Mouse (Mus musculus) erythroid progenitor cell, adult 5-6 weeks (primary cell): Measurements from ENCODE around the gene Lypd4. TPM values are rescaled to one million over a fixed set of nuclear protein-coding genes. Genes with fewer than 3 reads are reported as not detected.
A peak's percentile ranks its signal among the peaks of the same experiment; 100 is the strongest.
"Not testable (repeated sequence)": the region's sequence is repeated elsewhere in the genome, so short reads cannot be mapped to it uniquely, and the experiment has no call there.

ENCODE experiments used
- ATAC-seq: replicated peaks from 2 replicates; pipeline ENCODE4 v1.8.0; 2016; ENCODE audit warnings: moderate number of reproducible peaks, mild to moderate bottlenecking, moderate TSS enrichment, inconsistent platforms; ENCODE audit not compliant: poor library complexity, low FRiP score, severe bottlenecking
- total RNA-seq, 2 experiments: library from RNA; stranded (forward) in 1 of 2; stranded (reverse) in 1 of 2; fragments of 150-400 nt in 1 of 2; fragments of 186-747, 209-891 nt in 1 of 2; gene quantifications; 2 replicates each; pipeline versions ENCODE4 v1.2.3 to v1.2.4; 2015 to 2017; ENCODE audit warnings: low replicate concordance in 2 of 2

Lypd4 gene
- total RNA-seq (2015; ENCODE audit: low replicate concordance) = not detected in 2 replicates
- not detected in 2 replicates for total RNA-seq (2017; ENCODE audit: low replicate concordance)

DNA sequence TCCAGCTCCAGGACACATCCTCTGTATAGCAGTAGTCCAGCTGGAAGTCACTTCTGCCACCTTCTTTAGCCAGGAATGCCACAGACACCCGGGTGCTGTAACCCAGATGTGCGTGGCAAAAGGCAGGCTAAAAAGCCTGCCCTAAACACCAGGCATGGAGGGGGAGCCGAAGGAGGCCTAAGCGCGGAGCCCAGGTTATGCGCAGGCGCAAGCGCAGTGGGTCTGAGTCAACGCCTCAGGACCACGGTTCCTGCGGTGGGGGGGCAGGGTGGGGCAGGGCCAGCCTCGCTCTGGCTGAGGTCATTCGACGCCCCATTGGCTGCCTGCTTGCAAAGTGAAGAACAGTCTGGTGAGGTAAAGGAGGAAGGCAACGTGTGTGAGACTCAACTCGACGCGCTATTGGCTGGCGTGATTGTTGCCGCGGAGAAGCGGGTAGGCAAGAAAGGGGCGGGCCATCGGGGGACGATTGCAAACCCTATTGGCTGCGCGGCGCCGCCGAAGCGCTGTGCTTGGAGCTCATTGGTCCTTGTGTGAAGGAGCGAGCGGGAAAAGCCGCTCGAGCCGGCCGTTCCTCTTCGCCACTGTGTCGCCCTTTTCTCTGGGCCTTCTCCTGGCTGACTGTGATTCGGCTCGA is at the start of gene Lypd4, which contains the start of gene Dmrtc2:
Gene Lypd4, minus strand, starts transcription at position 410 of the 634 bp plus-strand sequence.
Gene Dmrtc2, plus strand, starts transcription at position 526 of the 634 bp plus-strand sequence.
- no peak; the same call in 1 of the 2 replicates for ATAC-seq

DNA sequence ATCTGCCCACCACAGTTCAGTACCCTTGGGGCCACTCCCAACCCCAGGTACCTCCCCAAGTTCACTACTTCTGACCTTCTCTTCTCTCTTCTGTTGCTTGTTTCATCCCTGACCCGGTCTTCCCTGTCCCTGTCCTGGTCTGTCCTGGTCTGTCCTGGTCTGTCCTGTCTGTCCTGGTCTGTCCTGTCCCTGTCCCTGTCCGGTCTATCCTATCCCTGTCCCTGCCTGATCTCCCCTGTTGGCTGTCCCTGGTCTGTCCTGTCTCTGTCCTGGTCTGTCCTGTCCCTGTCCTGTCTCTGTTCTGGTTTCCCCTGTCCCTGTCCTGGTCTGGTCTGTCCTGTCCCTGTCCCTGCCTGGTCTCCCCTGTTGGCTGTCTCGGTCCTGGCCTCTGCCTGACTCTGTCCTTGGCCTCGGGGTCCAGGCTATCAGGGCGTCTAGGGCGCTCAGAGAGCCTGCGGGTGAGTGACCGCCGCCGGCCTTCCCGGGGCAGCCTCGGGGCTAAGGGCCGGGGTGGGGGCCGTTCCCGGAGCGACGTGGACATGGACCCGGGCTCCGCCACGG is 49.1 kb upstream of the Lypd4 start:
- 0 out of 2 replicates have a peak, but pooled peaks have one; percentile 22 for ATAC-seq

DNA sequence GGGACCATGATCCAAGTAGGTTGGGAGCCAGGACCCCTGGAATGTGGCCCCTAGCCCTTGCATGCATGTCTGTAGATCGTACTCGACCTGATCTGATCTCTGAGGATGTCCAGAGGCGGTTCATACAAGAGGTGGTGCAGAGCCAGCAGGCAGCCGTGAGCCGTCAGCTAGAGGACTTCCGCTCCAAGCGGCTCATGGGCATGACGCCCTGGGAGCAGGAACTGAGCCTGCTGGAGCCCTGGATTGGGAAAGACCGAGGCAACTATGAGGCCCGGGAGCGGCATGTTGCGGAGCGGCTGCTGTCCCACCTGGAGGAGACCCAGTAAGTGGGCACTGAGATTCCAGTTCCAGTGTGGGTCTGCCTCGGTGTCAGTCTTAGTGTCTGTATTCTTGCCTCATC is 42.7 kb upstream of the Lypd4 start:
- no peak for ATAC-seq

DNA sequence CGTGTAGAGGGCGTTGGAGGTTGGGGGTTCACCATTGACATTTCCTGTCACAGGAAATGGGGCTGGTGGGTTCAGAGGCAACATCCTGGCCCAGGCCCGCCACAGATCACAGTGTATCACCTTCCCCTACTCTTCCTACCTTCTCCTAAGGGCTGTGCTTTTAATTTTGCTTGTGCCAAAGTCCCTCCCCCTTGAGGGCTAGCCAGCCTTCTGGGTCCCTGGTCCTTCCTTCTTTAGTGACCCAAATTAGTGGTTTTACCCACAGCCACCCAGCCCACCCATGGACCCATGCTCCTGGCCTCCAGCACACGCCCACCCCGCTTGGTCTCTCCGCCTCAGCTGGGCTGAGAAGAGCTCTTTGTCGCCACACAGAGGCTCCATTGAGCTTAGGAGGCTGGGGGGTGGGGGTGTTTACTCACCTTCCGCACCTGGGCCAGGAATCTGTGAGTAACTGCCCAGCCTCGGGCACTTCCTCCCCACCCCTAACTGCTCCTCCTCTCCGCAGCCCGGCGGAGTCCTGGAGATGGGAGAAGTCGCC is 37.5 kb upstream of the Lypd4 start:
- no peak for ATAC-seq

DNA sequence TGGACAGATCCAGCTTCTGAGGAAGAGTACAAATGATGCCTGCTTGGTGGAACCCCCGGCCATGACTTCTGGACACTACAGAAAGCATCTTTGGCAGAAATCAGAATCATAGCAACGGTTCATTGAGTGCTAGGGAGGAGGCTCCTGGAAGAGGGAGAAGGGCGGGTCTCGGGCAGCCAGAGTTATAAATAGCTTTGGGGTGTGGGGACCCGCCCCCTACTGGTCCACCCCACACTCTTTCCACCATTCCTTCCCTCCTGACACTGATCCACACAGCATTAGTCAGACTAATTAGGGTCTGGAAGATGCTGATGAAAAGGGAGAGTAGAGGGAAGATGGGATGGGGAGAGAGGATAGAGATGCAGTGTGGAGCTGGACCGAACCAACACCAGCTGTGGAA is 36.8 kb upstream of the Lypd4 start:
- ATAC-seq = no peak

DNA sequence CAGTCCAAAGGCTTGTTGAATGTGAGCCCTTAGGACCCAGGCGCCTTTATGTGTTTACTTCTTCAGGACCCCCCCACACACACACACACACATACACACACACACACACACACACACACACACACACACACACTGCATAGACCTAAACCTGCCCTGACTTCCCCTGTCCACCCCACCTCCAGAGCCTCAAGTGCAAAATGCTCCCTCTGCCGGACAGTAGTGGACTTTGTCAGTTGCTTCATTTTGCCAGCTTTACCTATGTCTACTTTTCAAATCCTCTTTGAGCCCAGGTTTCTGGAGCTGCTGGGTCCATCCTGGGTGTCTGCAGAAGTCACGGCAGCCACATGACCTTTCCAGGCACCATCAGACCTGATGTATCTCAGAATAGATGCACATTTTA is 35.2 kb upstream of the Lypd4 start:
- peak; percentile 68 for ATAC-seq

DNA sequence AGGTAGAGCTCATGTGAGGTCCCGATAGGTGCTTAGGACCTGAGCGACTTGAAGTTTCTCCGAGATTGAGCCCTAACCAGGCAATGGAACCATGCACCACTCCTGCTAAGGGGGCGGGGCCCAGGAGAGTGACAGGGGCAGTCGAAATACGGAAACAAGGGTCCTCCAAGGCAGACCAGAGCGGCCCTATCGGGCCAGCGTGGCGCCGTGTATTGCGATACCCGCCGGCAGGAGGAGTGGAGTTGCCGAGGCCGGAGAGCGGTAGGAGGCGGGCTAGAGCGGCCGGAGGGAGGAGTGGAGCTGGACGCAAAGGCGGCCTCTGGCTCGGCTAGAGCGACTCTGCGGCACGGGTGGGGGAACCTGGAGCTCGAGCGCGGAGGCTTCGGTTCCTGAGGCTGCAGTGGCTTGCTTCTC is 34.3 kb upstream of the Lypd4 start:
- ATAC-seq = peak; percentile 88

DNA sequence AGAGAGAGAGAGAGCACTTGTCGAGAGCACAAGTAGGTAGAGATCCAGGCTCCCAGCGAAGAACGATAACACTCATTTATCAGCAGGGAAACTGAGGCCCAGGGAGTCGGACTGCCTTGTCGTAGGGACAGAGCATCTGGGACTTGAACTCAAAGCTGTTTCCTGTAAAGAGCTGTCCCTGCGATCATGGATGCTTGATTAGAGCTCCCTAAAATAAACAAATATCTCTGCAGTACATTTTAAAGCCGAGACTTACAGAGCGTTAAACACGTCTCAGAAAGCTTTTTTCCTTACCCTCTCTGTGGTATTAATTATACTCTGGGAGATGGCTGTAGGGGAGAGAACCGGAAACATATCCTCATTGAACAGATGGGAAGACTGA is 33.7 kb upstream of the Lypd4 start:
- no peak for ATAC-seq

DNA sequence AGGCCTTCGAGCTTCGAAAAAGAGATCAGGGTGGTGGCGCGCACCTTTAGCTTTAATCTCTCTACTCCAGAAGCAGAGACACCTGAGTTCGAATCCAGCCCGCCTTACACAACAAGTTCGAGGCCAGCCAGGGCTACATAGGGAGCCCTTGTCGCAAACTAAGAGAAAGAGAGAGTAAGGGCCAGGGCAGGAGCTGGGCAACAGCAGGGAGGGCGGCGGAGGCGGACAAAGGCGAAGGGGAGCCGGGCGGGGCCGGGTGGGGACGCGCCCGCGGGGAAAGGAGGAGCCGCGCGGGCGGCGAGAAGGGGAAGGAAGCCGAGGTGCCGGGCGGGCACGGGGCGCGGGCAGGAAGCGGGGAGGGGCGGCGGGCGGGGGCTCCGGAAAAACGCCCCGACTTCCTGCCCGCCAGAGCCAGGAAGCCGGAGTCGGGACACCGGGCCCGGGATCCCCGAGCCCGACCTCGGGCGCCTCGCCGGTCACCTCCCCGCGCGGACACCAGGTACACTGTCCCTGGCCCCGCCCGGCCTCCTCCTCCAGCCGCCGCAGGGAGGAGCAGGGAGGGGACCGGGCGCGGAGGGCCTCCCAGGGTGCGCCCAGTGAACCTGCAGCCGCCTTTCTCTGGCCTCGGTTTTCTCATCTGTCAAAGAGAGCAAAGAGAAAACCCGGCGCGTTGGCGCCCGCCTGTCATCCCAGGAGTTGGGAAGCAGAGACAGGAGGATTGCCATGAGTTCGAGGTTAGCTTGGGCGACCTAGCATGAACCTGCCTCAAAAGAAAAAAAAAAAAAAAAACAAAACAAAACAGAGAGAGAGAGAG is 33.1 kb upstream of the Lypd4 start, which contains the start of gene Arhgef1:
Gene Arhgef1, plus strand, starts transcription at position 283 of the 814 bp plus-strand sequence.
- ATAC-seq = peak; percentile 70

DNA sequence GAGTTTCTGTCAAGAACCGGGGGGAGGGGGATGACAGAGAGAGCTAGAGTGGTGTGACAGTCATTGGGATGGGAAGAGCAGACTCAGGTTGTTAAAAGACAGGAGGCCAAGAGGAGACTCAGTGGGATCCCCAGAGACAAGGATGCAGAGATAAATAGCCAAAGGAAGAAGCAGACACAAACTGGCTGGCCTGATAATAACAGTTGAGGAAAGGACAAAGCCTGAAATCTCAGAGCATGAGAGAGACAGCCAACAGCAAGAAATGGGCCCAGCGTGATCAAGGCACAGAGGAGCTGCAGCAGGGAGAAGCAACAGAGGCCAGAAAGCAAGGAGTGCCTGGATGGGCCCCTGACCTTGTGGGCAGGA is 32.5 kb upstream of the Lypd4 start:
- ATAC-seq = no peak

DNA sequence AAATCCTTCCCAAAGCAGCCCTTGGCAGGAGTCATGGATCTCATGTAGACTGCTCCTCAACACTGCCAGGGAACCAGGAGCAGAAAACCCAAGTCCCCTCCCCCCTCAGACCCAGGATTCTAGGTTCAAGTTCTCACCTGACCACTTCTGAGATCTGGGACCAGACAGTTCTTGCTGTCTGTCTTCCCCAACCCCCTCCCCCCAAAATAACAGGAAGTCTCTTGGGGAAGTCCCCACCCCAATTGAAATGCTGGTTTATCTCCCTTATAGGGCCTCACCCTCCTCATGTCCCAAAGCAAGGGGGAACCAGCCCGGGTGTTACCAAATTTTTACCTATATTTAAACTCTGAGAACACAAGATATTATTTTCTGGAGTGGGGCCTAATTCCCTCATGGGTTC is 32.1 kb upstream of the Lypd4 start:
- ATAC-seq = no peak

DNA sequence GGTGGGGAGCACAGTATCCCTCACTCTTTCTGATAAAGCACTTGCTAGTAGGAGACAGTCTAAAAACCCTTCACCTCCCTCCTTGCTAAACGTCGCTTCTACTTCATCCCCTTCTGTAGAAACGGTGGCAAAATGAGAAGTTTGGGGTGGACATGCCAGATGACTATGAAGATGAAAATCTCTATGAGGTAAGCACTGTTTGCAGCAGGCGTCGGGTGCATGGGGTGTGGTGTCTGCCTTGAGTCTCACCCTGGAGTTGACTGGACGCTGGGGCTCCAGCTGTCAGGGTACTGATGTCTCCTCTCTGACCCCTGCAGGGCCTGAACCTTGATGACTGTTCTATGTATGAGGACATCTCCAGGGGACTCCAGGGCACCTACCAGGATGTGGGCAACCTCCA is 31.4 kb upstream of the Lypd4 start:
- ATAC-seq = no peak

DNA sequence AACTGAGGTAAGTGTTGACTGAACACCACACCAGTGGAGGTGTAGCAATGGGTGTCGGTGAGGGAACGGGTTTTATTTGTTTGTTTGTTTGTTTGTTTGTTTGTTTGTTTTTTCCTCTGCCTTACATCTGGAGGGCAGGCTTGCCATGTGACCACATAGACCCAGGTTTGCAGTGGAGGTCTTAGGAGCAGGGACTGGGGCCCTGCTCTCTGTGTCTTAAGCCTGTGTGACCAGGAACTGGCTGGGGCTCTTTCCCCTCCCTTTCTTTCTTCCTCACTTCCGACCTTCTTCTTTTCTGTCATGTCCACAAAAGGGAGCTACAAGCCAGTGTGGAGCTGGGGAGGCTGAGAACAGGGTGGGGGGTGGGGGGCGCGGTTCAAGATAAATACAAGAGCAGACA is 28.2 kb upstream of the Lypd4 start:
- no peak for ATAC-seq

DNA sequence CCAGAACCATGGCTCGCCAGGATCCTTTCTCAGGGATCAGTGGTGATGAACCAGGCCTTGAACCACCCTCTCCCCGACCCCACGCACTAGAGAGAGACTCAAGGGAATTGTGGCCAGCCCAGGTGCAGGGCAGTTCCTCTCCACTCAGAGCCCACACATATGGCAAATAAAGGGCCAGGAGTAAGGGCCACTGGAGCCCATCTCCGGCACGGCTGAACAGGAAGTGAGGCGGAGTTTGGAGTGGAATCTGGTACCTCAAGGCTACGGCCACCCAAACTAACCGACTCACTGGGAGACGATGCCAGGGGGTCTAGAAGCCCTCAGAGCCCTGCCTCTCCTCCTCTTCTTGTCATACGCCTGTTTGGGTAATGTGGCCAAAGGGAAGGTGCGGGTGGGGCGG is 27.5 kb upstream of the Lypd4 start, which contains the start of gene Cd79a:
Gene Cd79a, plus strand, starts transcription at position 158 of the 400 bp plus-strand sequence.
- no peak for ATAC-seq

DNA sequence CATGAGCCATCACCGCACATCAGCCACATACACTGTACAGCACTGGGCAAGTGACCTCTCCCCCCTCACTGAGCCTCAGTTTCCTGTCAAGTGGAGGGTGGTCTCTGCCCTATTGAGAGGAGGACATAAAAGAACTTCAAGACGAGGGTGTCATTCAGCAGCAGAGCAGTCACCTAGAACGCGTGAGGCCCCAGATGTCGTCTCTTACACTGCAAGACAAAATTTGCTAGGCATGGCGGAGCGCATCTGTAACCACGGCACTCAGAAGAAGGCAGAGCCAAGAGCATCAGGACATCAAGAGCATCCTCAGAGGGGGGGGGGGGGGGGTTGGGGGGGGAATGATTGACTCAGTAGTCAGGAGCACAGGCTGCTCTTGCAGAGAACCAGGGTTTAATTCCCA is 26.5 kb upstream of the Lypd4 start:
- ATAC-seq = no peak

DNA sequence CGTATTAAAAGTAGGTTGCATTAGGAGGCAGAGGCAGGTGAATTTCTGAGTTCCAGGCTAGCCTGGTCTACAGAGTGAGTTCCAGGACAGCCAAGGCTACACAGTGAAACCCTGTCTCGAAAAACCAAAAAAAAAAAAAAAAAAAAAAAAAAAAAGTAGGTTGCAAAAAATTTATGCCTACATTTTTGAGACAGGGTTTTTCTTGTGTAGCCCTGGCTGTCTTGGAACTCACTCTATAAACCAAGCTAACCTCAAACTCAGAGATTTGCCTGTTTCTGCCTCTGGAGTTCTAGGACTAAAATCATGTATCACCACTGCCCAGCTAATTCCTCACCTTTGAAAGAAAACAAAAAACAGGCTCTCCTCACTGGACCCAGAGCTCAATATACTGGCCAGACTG is 26.0 kb upstream of the Lypd4 start:
- ATAC-seq = not testable (repeated sequence)

DNA sequence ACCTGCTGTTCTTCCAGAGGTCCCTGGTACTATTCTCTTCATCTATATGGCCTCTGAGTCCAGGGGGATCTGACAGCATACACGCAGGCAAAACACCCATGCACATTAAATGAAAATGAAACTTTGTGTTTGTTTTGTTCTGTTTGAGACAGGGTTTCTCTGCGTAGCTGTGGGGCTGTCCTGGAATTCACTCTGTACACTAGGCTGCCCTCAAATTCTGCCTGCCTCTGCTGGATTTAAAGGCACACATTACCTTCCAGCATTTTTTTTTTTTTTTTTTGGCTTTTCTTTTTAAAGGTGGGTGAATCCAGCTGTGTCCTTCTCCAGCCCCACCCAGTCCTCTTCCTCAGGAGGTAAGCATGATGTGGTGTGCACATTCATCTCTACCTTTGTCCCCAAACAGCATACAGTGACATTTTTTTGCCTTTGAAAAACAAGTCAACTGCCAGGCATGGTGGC is 22.4 kb upstream of the Lypd4 start:
- ATAC-seq = no peak

DNA sequence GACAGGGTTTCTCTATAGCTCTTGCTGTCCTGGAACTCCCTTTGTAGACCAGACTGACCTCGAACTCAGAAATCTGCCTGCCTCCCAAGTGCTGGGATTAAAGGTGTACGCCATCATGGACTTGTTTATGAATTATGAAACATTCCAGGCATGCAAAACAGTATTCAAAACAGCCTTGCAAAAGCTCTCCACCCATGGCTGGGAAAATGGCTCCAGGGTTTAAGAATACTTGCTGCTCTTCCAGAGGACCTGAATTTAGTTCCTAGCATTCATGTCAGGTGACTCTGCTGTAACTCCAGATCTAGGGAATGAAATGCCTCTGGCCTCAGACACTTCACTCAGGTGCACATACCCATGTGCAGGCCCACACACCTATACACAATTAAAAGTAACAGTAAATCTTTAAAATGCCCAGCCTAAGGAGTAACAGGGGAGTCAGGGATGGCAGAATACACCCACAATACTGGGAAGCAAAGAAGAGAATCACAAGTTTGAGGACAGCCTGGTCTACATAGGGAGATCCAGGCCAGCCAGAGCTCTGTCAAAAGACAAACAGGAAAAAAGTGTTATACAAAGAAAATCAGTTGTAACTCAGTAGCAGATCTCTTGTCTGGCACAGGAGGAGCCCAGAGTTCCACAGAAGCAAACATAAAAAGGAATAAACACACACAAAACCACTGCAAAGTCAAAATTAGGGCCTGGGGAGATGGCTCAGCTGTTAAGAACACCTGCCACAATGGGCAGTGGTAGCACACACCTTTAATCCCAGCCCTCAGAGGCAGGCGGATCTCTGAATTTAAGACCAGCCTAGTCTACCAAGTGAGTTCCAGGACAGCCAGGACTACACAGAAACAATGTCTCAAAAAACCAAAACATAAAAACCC is 21.7 kb upstream of the Lypd4 start:
- ATAC-seq = no peak
